Mouse (Mus musculus) ES-Bruce4 (cell line): ENCODE measurements around the gene Mapre1. TPM values are rescaled to one million over a fixed set of nuclear protein-coding genes. Genes with fewer than 3 reads are reported as not detected.
"Not testable (repeated sequence)": the region's sequence is repeated elsewhere in the genome, so short reads cannot be mapped to it uniquely, and the experiment has no call there.

Experiments used
- H3K27ac ChIP-seq: 2 replicates; pipeline ENCODE4 v1.5.1; 2012; ENCODE audit warnings: low read length, inconsistent platforms; ENCODE audit not compliant: insufficient read depth
- H3K27me3 ChIP-seq: 2 replicates; pipeline ENCODE4 v1.6.1; 2012; ENCODE audit warnings: mild to moderate bottlenecking, low read length, inconsistent platforms; ENCODE audit not compliant: control insufficient read depth, poor library complexity, insufficient read depth, severe bottlenecking
- H3K36me3 ChIP-seq: 2 replicates; pipeline ENCODE4 v1.6.1; 2012; ENCODE audit warnings: inconsistent platforms, mild to moderate bottlenecking, low read length, moderate library complexity; ENCODE audit not compliant: control insufficient read depth, poor library complexity, insufficient read depth, severe bottlenecking
- H3K4me1 ChIP-seq: one replicate; pipeline ENCODE4 v1.8.1; 2011; ENCODE audit warnings: low read length; ENCODE audit not compliant: control insufficient read depth, insufficient read depth
- H3K4me3 ChIP-seq: 2 replicates; pipeline ENCODE4 v1.5.1; 2011; ENCODE audit warnings: low read depth, mild to moderate bottlenecking, low read length
- H3K9ac ChIP-seq: 2 replicates; pipeline ENCODE4 v1.6.1; 2012; ENCODE audit warnings: low read depth, mild to moderate bottlenecking, inconsistent platforms; ENCODE audit not compliant: poor library complexity, severe bottlenecking
- H3K9me3 ChIP-seq: replicated peaks from 2 replicates; pipeline ENCODE4 v1.6.1; 2012; ENCODE audit warnings: mild to moderate bottlenecking, low read length, inconsistent platforms; ENCODE audit not compliant: control insufficient read depth, poor library complexity, insufficient read depth, severe bottlenecking
- CTCF ChIP-seq: IDR thresholded peaks from one replicate; pipeline ENCODE4 v1.8.1; 2011; ENCODE audit warnings: low read depth, low read length
- EP300 ChIP-seq: IDR thresholded peaks from 2 replicates; pipeline ENCODE4 v1.6.1; 2011; ENCODE audit warnings: low read depth, low read length; ENCODE audit not compliant: insufficient read depth
- POLR2A ChIP-seq: IDR thresholded peaks from one replicate; pipeline ENCODE4 v1.8.1; 2011; ENCODE audit warnings: low read length; ENCODE audit not compliant: insufficient read depth
- polyA plus RNA-seq: library from polyadenylated mRNA; stranded (reverse); fragments of >200 nt; gene quantifications from 2 replicates; pipeline ENCODE4 v1.2.4, GENCODE M21; 2011; ENCODE audit warnings: low read depth; ENCODE audit not compliant: missing spikeins, insufficient read depth, insufficient read length

Gene Mapre1
- polyA plus RNA-seq = 184 and 190 TPM in 2 replicates

DNA sequence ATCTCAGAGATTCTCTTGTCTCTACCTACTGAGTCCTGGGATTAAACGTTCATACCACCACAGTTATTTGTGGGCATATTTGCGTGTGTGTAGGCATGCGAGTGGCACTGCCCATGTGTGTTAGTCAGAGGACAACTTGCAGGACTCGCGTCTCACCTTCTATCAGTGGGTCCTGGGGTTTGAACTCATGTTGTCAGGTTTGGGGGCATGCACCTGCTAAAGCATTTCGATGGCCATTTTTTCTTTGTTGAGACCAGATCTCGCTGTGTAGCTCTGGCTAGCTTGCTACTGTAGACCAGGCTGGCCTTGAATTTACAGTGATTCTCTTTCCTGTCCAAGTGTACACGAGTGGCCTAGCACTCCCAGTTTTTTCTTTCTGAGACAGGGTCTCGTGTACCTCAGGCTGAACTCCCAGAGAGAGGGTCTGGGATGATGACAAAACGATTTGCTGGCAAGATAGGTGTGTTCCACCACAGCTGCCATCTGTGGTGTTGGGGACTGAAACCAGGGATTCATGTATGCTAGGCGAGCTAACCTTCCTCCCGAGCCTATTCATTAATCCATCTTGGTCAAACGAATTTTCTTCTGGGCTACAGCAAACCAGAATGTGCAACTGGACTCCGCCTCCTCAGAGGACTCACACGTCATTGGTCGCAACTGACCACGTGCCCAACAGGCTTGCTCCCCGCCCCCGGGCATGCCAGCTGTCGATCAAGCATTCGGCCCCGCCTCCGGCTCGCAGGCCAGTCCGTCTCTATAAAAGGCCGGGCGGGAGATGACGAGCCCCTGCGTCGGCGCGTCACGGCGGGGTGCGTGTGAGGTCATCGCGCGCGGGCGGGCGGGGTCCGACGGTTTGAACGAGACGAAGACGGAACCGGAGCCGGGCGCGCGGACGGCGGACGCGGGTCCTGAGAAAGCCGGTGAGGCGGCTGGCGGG, at the start of gene Mapre1:
Gene Mapre1, plus strand, starts transcription at position 775 of the 937 bp plus-strand sequence.
- Histone ChIP-seq H3K9ac (peak within 1 kb of the TSS; percentile 83), H3K36me3 (no peaks in the 10 kb centered on the region), H3K4me3 (peak within 1 kb of the TSS; percentile 96), H3K27ac (peak within 1 kb of the TSS; percentile 33; the same call in 1 of the 2 replicates), H3K4me1 (peaks cover 2% of the 10 kb centered on the region), H3K27me3 (no peaks in the 10 kb centered on the region), H3K9me3 (no peaks in the 10 kb centered on the region)
- no peak for TF ChIP-seq CTCF
- peak; percentile 66 for TF ChIP-seq POLR2A

DNA sequence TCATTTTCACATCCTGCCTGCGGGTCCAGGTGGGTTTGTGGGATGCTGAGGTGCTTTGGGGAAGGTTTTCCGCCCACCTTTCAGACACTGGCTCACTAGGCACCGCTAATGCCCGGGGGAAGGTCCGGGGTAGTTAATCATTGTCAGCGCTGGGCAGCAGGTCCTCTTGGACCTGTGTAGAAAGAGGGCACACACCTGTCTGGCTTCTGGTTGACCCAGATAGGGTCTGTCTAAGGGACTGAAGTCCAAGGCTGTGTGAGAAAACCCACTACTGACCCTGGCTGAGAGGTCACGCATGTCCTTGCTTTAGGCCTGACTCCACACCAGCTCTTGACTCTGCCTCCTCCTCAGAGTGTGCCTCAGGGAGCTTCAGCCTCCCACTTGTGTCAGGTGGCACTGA, 47.7 kb upstream of the Mapre1 start:
- H3K4me1 ChIP-seq, H3K36me3 ChIP-seq, H3K27ac ChIP-seq, H3K9me3 ChIP-seq, H3K4me3 ChIP-seq, H3K9ac ChIP-seq, H3K27me3 ChIP-seq: not testable (repeated sequence)

DNA sequence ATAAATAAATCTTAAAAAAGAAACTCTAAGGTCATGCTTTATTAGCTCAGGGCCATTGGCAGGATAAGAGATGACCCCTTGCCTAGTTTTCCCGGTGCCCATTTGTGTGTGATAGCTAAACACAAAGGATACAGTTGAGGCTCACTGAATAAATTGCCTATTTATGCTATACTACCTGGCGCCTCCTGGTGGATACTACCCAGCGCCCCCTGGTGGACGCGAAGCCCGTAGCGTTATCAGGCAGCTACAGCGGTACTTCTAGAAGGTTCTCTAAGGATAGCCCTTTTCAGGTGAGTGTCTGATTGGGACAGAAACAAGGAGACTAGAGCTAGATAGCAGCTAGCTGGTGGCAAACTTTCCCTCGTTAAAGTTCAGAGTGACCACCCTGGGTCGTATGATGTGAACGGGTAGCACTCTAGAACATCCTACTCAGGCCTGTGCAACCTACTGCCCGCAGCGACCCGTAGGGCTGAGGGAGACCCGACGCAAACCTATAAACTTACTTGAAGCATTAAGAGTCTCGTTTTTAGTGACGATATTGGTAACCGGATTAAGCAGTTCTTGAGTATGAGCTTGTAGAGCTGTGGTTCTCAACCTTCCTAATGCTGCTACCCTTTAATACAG, 46.5 kb upstream of the Mapre1 start:
- no peaks in the 10 kb centered on the region for H3K4me1 ChIP-seq
- H3K9me3 ChIP-seq = no peaks in the 10 kb centered on the region
- TF ChIP-seq CTCF = peak; percentile 88
- TF ChIP-seq POLR2A = no peak
- TF ChIP-seq EP300 = no peak
- H3K27me3 ChIP-seq = no peaks in the 10 kb centered on the region
- H3K36me3 ChIP-seq = no peaks in the 10 kb centered on the region
- H3K9ac ChIP-seq = no peak overlapping the region
- H3K4me3 ChIP-seq = no peak overlapping the region
- no peak overlapping the region for H3K27ac ChIP-seq

DNA sequence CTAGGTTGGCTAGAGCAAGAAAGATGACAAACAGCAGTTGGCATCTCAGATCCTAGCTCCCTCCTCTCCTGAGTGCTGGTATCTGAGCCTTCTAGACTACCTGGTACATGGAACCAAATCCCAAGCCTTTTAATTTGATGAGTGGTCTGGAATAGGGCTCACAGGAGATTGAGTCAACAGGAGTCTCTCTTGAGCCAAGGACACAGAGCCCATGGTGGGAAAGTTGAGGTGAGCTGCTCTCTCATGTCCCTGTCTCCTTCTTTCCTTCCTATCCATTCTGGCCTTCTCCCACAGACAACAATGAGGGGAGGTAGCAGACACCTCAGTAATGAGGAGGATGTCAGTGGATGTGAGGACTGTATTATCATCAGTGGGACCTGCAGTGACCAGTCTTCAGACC, 44.7 kb upstream of the Mapre1 start, which contains the start of gene Dnmt3c:
Gene Dnmt3c, plus strand, starts transcription at position 301 of the 400 bp plus-strand sequence.
- H3K4me1 ChIP-seq = no peaks in the 10 kb centered on the region
- no peaks in the 10 kb centered on the region for H3K36me3 ChIP-seq
- no peaks in the 10 kb centered on the region for H3K9me3 ChIP-seq
- H3K27me3 ChIP-seq = no peaks in the 10 kb centered on the region
- no peak within 1 kb of the TSS for H3K4me3 ChIP-seq
- no peak within 1 kb of the TSS for H3K27ac ChIP-seq
- no peak within 1 kb of the TSS for H3K9ac ChIP-seq
- TF ChIP-seq POLR2A = no peak
- TF ChIP-seq CTCF = no peak
- no peak for TF ChIP-seq EP300

DNA sequence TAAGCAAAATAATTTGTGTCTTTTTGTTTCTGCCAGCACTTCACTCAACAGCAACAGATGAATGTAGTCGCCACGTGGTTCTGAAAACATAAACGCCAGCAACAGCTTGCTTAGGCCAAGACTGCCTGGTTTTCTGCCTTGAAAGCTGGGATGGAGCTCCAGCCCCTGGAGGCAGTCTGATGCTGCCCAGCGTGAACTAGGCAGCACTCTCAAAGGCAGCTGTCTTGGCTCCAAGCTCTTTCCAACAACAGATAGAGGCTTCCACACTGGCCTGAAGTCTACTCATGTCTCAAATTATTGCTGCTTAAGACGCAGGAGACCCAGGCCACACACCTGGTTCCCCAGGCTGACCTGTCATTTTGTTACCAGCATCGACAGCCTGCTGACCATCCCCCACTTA, 37.7 kb upstream of the Mapre1 start:
- Histone ChIP-seq H3K36me3 (no peaks in the 10 kb centered on the region), H3K4me1 (no peaks in the 10 kb centered on the region), H3K9me3 (no peaks in the 10 kb centered on the region), H3K4me3 (no peak overlapping the region), H3K27ac (no peak overlapping the region), H3K27me3 (no peaks in the 10 kb centered on the region), H3K9ac (no peak overlapping the region)
- TF ChIP-seq CTCF = no peak
- TF ChIP-seq POLR2A = no peak
- TF ChIP-seq EP300 = no peak
